Mouse (Mus musculus) CH12.LX (cell line): ENCODE results near the gene Mob4. TPM values are rescaled to one million over a fixed set of nuclear protein-coding genes. Genes with fewer than 3 reads are reported as not detected.

Source experiments
- DNase-seq: peaks from one replicate; pipeline ENCODE4 v3.0.0-alpha.2; 2013; ENCODE audit errors: extremely low read depth
- H3K27ac ChIP-seq: 2 replicates; pipeline ENCODE4 v1.5.1; 2012; ENCODE audit warnings: low read depth, mild to moderate bottlenecking, control low read depth, moderate library complexity; ENCODE audit not compliant: insufficient read depth
- H3K27me3 ChIP-seq: replicated peaks from 2 replicates; pipeline ENCODE3; 2012; ENCODE audit warnings: inconsistent platforms
- H3K36me3 ChIP-seq, 2 experiments: replicated peaks in 1 of 2; 2 replicates each; pipeline versions ENCODE3 to v1.6.1; 2012; ENCODE audit warnings: inconsistent platforms in 1 of 2, low read length in 1 of 2, mild to moderate bottlenecking in 1 of 2, mixed read lengths in 1 of 2, moderate library complexity in 1 of 2; ENCODE audit not compliant: control insufficient read depth in 1 of 2, insufficient read depth in 1 of 2
- H3K4me1 ChIP-seq, 2 experiments: 2 replicates each; pipeline ENCODE4 v1.6.1; 2012; ENCODE audit warnings: inconsistent platforms in 1 of 2, moderate library complexity in 1 of 2; ENCODE audit not compliant: insufficient read depth in 2 of 2, control insufficient read depth in 1 of 2
- H3K4me2 ChIP-seq: 2 replicates; pipeline ENCODE4 v1.6.1; 2012; ENCODE audit warnings: low read depth, mild to moderate bottlenecking, control low read depth; ENCODE audit not compliant: poor library complexity, insufficient read depth, severe bottlenecking
- H3K4me3 ChIP-seq, 3 experiments: fragments of 150-350 bp in 1 of 3; sonication (generic) in 1 of 3; replicated peaks in 1 of 3; 2 replicates each; pipeline versions ENCODE3 to v1.5.1; 2011 to 2012; ENCODE audit warnings: low read depth in 2 of 3, low read length in 2 of 3, mild to moderate bottlenecking in 2 of 3, moderate library complexity in 2 of 3, control low read depth in 1 of 3, improper control_type of control experiment in 1 of 3, inconsistent platforms in 1 of 3, mixed read lengths in 1 of 3; ENCODE audit not compliant: poor library complexity in 1 of 3
- H3K79me2 ChIP-seq: replicated peaks from 2 replicates; pipeline ENCODE4 v1.6.1; 2012; ENCODE audit warnings: mild to moderate bottlenecking, moderate library complexity; ENCODE audit not compliant: control insufficient read depth, poor library complexity, insufficient read depth, severe bottlenecking; ENCODE audit errors: extremely low read depth
- H3K9ac ChIP-seq: 2 replicates; pipeline ENCODE4 v1.6.1; 2012; ENCODE audit warnings: low read depth, mild to moderate bottlenecking, control low read depth, moderate library complexity; ENCODE audit not compliant: insufficient read depth
- H3K9me3 ChIP-seq: replicated peaks from 2 replicates; pipeline ENCODE3; 2012; ENCODE audit warnings: low read length, inconsistent platforms, mixed read lengths
- CHD1 ChIP-seq: IDR thresholded peaks from 2 replicates; pipeline ENCODE4 v1.6.1; 2012; ENCODE audit warnings: low read depth, low read length, improper control_type of control experiment, inconsistent platforms
- CHD2 ChIP-seq: IDR thresholded peaks from 2 replicates; pipeline ENCODE4 v1.6.1; 2011; ENCODE audit warnings: low read length, improper control_type of control experiment
- CTCF ChIP-seq, 2 experiments: IDR thresholded peaks in 1 of 2; conservative IDR thresholded peaks in 1 of 2; 2 replicates each; pipeline ENCODE4 v1.5.1; 2011 to 2012; ENCODE audit warnings: low read depth in 2 of 2, low read length in 2 of 2, improper control_type of control experiment in 1 of 2, inconsistent platforms in 1 of 2, mild to moderate bottlenecking in 1 of 2, moderate library complexity in 1 of 2
- E2F4 ChIP-seq: IDR thresholded peaks from 2 replicates; pipeline ENCODE4 v1.6.1; 2011; ENCODE audit warnings: low read depth, low read length, improper control_type of control experiment; ENCODE audit not compliant: insufficient replicate concordance
- HCFC1 ChIP-seq: IDR thresholded peaks from 2 replicates; pipeline ENCODE4 v1.6.1; 2012; ENCODE audit warnings: low read depth, mild to moderate bottlenecking, inconsistent platforms, low read length, improper control_type of control experiment
- IRF4 ChIP-seq: IDR thresholded peaks from 2 replicates; pipeline ENCODE4 v1.6.1; 2014; ENCODE audit warnings: low read depth, mild to moderate bottlenecking, inconsistent platforms, low read length, improper control_type of control experiment
- JUN ChIP-seq: IDR thresholded peaks from 2 replicates; pipeline ENCODE4 v1.6.1; 2011; ENCODE audit warnings: low read depth, mild to moderate bottlenecking, low read length, improper control_type of control experiment, moderate library complexity; ENCODE audit not compliant: insufficient read depth
- KAT2A ChIP-seq: IDR thresholded peaks from 2 replicates; pipeline ENCODE4 v1.6.1; 2012; ENCODE audit warnings: low read length, improper control_type of control experiment, inconsistent platforms; ENCODE audit not compliant: insufficient replicate concordance
- MAFK ChIP-seq: IDR thresholded peaks from 2 replicates; pipeline ENCODE4 v1.6.1; 2011; ENCODE audit warnings: low read length, improper control_type of control experiment; ENCODE audit not compliant: insufficient replicate concordance
- MAZ ChIP-seq: IDR thresholded peaks from 2 replicates; pipeline ENCODE4 v1.6.1; 2012; ENCODE audit warnings: low read depth, mild to moderate bottlenecking, inconsistent platforms, low read length, improper control_type of control experiment, moderate library complexity
- MXI1 ChIP-seq: IDR thresholded peaks from 2 replicates; pipeline ENCODE4 v1.6.1; 2011; ENCODE audit warnings: mild to moderate bottlenecking, low read depth, low read length, improper control_type of control experiment
- NELFE ChIP-seq: IDR thresholded peaks from 2 replicates; pipeline ENCODE4 v1.6.1; 2011; ENCODE audit warnings: low read depth, low read length, improper control_type of control experiment
- POLR2A ChIP-seq: IDR thresholded peaks from 2 replicates; pipeline ENCODE4 v1.6.1; 2011; ENCODE audit warnings: low read depth, mild to moderate bottlenecking, improper control_type of control experiment, low read length
- POLR2AphosphoS2 ChIP-seq: IDR thresholded peaks from 2 replicates; pipeline ENCODE4 v1.6.1; 2011; ENCODE audit warnings: low read depth, low read length, improper control_type of control experiment
- RAD21 ChIP-seq: IDR thresholded peaks from 2 replicates; pipeline ENCODE4 v1.6.1; 2011; ENCODE audit warnings: low read depth, mild to moderate bottlenecking, low read length, improper control_type of control experiment, moderate library complexity
- RCOR1 ChIP-seq: conservative IDR thresholded peaks from 2 replicates; pipeline ENCODE4 v1.6.1; 2012; ENCODE audit warnings: low read depth, mild to moderate bottlenecking, inconsistent platforms, low read length, improper control_type of control experiment
- SIN3A ChIP-seq: IDR thresholded peaks from 2 replicates; pipeline ENCODE4 v1.6.1; 2012; ENCODE audit warnings: low read length, improper control_type of control experiment, inconsistent platforms
- TBP ChIP-seq: conservative IDR thresholded peaks from 2 replicates; pipeline ENCODE4 v1.6.1; 2011; ENCODE audit warnings: low read depth, low read length, improper control_type of control experiment
- USF2 ChIP-seq: conservative IDR thresholded peaks from 2 replicates; pipeline ENCODE4 v1.6.1; 2011; ENCODE audit warnings: low read depth, low read length, improper control_type of control experiment
- ZC3H11A ChIP-seq: IDR thresholded peaks from 2 replicates; pipeline ENCODE4 v1.6.1; 2012; ENCODE audit warnings: low read depth, mild to moderate bottlenecking, inconsistent platforms, low read length, improper control_type of control experiment
- dilution Hi-C: fragments of 300-500 bp; cut with MboI; formaldehyde crosslinking; loops from 2 replicates; pipeline ENCODE4 v1.14.3; 2020; ENCODE audit warnings: low sequenced_read_pairs; ENCODE audit not compliant: extremely low pct_unique_long_range_greater_than_20kb, extremely low pct_ligation_motif_present
- in situ Hi-C: fragments of 300-500 bp; cut with MboI; formaldehyde crosslinking; loops from 3 replicates; pipeline ENCODE4 v1.14.3; 2019; ENCODE audit warnings: low sequenced_read_pairs, low pct_ligation_motif_present, low pct_unique_long_range_greater_than_20kb, mixed read lengths
- polyA plus RNA-seq: library from polyadenylated mRNA; unstranded; fragments of >175 nt; gene quantifications from 2 replicates; pipeline ENCODE4 v1.2.1, GENCODE M21; 2012; ENCODE audit warnings: low read depth; ENCODE audit not compliant: insufficient read length
- total RNA-seq, 2 experiments: library from RNA; depleted of rRNA; stranded (reverse); fragments of 300-350 nt in 1 of 2; fragments of >200 nt in 1 of 2; gene quantifications; 2 replicates each; pipeline ENCODE4 v1.2.3; 2012 to 2014

Gene Mob4
- total and polyA plus RNA-seq, 3 experiments, result 12.3 to 49.5 (median 34.1) TPM

- Histone ChIP-seq H3K9ac (no peak overlapping the region), H3K27ac (no peak overlapping the region), H3K4me2 (no peak overlapping the region), H3K4me1 (no peaks in the 10 kb centered on the region), H3K79me2 (no peaks in the 10 kb centered on the region), H3K36me3 (no peaks in the 10 kb centered on the region), H3K4me3 (no peak overlapping the region), H3K9me3 (no peaks in the 10 kb centered on the region), H3K27me3 (no peaks in the 10 kb centered on the region)
- in situ Hi-C loops (no loop called here), dilution Hi-C loops (no loop called here)
- TF ChIP-seq MAFK, result no peak
- TF ChIP-seq E2F4, result no peak
- TF ChIP-seq HCFC1, result no peak
- no peak for TF ChIP-seq MXI1
- no peak for TF ChIP-seq MAZ
- TF ChIP-seq CHD1, result no peak
- no peak for TF ChIP-seq KAT2A
- TF ChIP-seq CTCF (conservative IDR thresholded peaks at IDR 0.05 in 1 of 2, IDR thresholded peaks at IDR 0.05 in 1 of 2; ENCODE audit: low read depth in 2 of 2, low read length in 2 of 2), result no peak
- no peak for DNase-seq
Measured at GRCm38 (mm10) chr1:55194064-55194915, 63.3 kb downstream of the Mob4 start.

GRCm38 (mm10) chr1:55195021-55195420 is 64.0 kb downstream of the Mob4 start:
- dilution Hi-C loops, result no loop called here

More at GRCm38 (mm10) chr1:55195021-55195420, 64.0 kb downstream of the Mob4 start:
- H3K79me2 ChIP-seq, result no peaks in the 10 kb centered on the region
- H3K9me3 ChIP-seq, result no peaks in the 10 kb centered on the region
- no peaks in the 10 kb centered on the region for H3K27me3 ChIP-seq
- DNase-seq, result no peak
- H3K36me3 ChIP-seq, result no peaks in the 10 kb centered on the region
- no peaks in the 10 kb centered on the region for H3K4me1 ChIP-seq
- TF ChIP-seq POLR2AphosphoS2 (no peak), HCFC1 (no peak), ZC3H11A (no peak), RAD21 (no peak), MAFK (no peak), RCOR1 (no peak), CHD2 (no peak), E2F4 (no peak), CHD1 (no peak), JUN (no peak), SIN3A (no peak), CTCF (conservative IDR thresholded peaks at IDR 0.05 in 1 of 2, IDR thresholded peaks at IDR 0.05 in 1 of 2; ENCODE audit: low read depth in 2 of 2, low read length in 2 of 2) (no peak), POLR2A (no peak), TBP (no peak), NELFE (no peak), IRF4 (no peak), USF2 (no peak)
- TF ChIP-seq, all 38 proteins: peak for 0
- no peak overlapping the region for H3K27ac ChIP-seq
- H3K4me2 ChIP-seq, result no peak overlapping the region
- H3K4me3 ChIP-seq, result no peak overlapping the region
- in situ Hi-C loops, result no loop called here
- no peak overlapping the region for H3K9ac ChIP-seq
